Mouse (Mus musculus) left cerebral cortex, postnatal 36 days (tissue): ENCODE measurements around the gene Rbpjl. TPM values are rescaled to one million over a fixed set of nuclear protein-coding genes. Genes with fewer than 3 reads are reported as not detected.

ENCODE experiments used
- DNase-seq, 2 experiments: peaks; one replicate each; pipeline ENCODE4 v3.0.0; 2021 to 2022; ENCODE audit warnings: low spot score in 2 of 2, mixed read lengths in 1 of 2
- intact Hi-C: fragments of 180-260 bp; cut with DNase I; formaldehyde crosslinking; loops from one replicate; pipeline ENCODE4 v1.15.1; 2025
- microRNA-seq: library from miRNA; unstranded; fragments of <30 nt; microRNA quantifications from one replicate; pipeline ENCODE4 v1.2.0, GENCODE M21; 2022
- total RNA-seq, 2 experiments: library from RNA; stranded (reverse); gene quantifications; 2 replicates each; pipeline ENCODE4 v1.2.3; 2021

The Rbpjl gene
- total RNA-seq, 2 experiments from 2014 or later: 0.30 to 0.34 TPM

DNA sequence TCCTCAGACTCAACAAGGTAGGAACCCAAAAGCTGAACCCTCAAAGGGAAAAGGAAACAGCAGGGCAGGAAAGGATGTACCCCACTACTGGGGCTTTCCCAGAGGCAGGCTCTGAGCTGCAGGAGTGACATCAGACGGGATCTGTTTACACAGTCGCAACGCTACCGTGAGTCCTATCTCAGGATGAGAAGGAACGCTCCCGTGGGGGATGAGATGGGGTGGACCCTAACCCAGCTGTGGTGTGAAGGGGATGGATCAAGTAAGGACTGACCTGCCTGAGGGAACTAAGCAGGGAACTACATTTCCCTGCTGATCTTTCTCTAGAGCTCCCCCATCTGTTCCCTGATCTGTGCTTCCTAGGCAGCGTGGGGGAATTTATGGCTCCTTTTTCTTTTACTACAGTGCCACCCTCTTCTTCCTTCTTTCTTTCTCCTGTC lies 53.9 kb downstream of the Rbpjl start, which contains the start of gene Sys1:
Gene Sys1, plus strand, starts transcription at position 101 of the 437 bp plus-strand sequence.
- peak; percentile 30 to 34 for DNase-seq
- intact Hi-C loops: loop anchor here (1.0 kb wide), 1 partner anchor 40 kb away; no protein-coding TSS in a partner anchor

DNA sequence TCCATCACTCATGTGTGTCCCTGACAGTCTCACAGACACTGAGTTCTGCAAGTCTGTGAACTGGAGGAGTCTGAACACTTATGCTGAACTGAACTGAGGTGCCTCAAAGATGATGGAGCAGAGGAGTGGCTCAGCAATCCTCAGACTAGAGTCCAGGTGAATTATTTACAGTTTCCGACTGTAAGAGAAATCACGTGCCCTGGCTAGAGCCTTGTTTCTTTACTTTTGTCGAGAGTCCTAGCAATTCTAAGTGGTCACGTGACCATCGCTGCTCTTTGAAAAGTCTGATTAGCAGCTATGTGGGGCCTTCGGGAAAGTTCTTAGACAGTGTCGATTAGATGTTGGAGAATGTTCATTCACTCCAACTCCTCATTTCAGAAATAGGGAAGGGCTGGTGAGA lies 55.0 kb downstream of the Rbpjl start:
- intact Hi-C loops: no loop called here
- DNase-seq: no peak

DNA sequence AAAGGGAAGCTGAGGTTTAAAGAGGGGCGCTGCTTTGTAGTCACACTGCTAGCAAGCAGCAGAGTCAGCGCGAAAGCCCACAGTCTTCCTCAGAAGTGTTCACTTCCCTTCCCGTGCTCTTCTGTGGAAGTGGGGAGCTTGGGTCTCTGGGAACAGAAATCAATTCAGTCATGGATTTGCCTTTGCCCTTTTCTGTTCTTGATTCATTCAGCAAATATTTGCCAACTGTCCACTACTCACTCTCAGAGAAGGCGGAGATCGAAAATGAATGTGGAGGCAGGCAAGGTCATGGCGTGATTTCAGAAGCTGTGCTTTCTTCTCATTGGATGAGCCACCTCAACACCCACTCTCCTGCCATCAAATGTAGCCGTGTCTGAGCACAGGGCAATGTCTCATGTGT lies 55.6 kb downstream of the Rbpjl start:
- intact Hi-C loops: no loop called here
- DNase-seq: no peak

DNA sequence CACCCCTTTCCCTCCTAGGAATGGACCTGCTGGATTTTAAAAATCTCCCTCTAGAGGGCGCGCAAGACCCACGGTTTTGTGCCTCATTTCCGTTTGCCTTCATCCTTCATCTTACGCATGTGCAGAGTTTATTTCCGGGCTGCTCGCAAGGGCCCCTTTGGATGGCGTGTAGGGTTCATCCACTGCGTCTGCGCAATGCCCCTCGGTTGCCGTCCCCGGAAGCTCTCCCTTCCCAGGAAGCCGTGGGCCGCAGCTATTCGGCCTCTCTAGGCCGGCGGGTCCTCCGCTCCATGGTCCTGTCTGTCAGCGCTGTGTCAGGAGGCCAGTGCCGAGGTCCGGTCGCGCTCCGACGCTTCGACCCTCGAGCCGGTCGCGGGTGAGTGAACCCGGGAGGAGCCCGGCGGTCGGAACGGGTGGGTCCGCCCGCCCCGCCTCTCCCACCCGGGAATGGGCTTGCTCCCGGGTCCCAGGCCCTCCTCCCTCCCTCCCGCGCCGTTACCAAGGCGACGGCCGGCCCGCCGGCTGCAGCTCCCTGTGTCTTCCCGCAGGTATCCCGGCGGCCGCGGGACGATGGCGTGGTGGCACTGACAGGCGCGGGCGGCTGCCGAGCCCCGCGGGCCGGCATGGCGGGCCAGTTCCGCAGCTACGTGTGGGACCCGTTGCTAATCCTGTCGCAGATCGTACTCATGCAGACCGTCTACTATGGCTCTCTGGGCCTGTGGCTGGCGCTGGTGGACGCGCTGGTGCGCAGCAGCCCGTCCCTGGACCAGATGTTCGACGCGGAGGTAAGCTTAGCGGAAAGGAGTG lies 58.0 kb downstream of the Rbpjl start, which contains the start of gene Gm20458:
Gene Gm20458, plus strand, starts transcription at position 223 of the 807 bp plus-strand sequence.
- DNase-seq: peak; percentile 96 to 98
- intact Hi-C loops: loop anchor here (2.0 to 5.0 kb wide), 2 partner anchors 36 to 56 kb away; partner anchors contain the start of gene Pigt

Small RNAs within 50 kb of the gene (microRNA-seq; reads per million reads assigned to microRNA genes)
- not detected for gene Mir7678

Other genes with a start within 250 kb of the Rbpjl start
- 10 to 100 TPM; 15.7 to 20.3 TPM for gene Kcns1, start 232.0 kb upstream of the Rbpjl start, total RNA-seq
- not detected for gene Wfdc5, start 220.4 kb upstream of the Rbpjl start, total RNA-seq
- gene Wfdc12, start 212.5 kb upstream of the Rbpjl start, total RNA-seq: not detected
- gene Wfdc15a, start 203.0 kb upstream of the Rbpjl start, total RNA-seq: not detected
- gene Wfdc15b, start 181.5 kb upstream of the Rbpjl start, total RNA-seq: not detected
- gene Svs2, start 164.7 kb upstream of the Rbpjl start, total RNA-seq: not detected
- gene Svs3b, start 146.5 kb upstream of the Rbpjl start, total RNA-seq: not detected
- not detected for gene Svs4, start 124.7 kb upstream of the Rbpjl start, total RNA-seq
- gene Svs3a, start 113.9 kb upstream of the Rbpjl start, total RNA-seq: not detected
- not detected for gene Svs6, start 86.4 kb upstream of the Rbpjl start, total RNA-seq
- not detected for gene Svs5, start 70.4 kb upstream of the Rbpjl start, total RNA-seq
- gene Slpi, start 14.0 kb upstream of the Rbpjl start, total RNA-seq: 1 to 10 TPM; 1.0 to 1.5 TPM
- gene Matn4, start 2.0 kb downstream of the Rbpjl start, total RNA-seq: 10 to 100 TPM; 11.4 to 13.0 TPM
- 10 to 100 TPM; 98.5 TPM for gene Sdc4, start 40.7 kb downstream of the Rbpjl start, total RNA-seq
- 10 to 100 TPM; 34.7 to 40.4 TPM for gene Sys1, start 53.8 kb downstream of the Rbpjl start, total RNA-seq
- 10 to 100 TPM in 1 of 2 experiments, 1 to 10 TPM in 1; 8.1 to 14.9 TPM for gene Gm20458, start 57.8 kb downstream of the Rbpjl start, total RNA-seq
- gene Trp53tg5, start 70.6 kb downstream of the Rbpjl start, total RNA-seq: not detected
- gene Dbndd2, start 83.0 kb downstream of the Rbpjl start, total RNA-seq: 100 to 1,000 TPM; 112 to 126 TPM
- gene Pigt, start 94.4 kb downstream of the Rbpjl start, total RNA-seq: 10 to 100 TPM; 88.7 to 98.5 TPM
- not detected for gene Wfdc2, start 159.3 kb downstream of the Rbpjl start, total RNA-seq
- gene Spint3, start 170.3 kb downstream of the Rbpjl start, total RNA-seq: not detected
- gene Wfdc6a, start 182.3 kb downstream of the Rbpjl start, total RNA-seq: not detected
- gene Eppin, start 190.5 kb downstream of the Rbpjl start, total RNA-seq: not detected
- gene Wfdc6b, start 210.4 kb downstream of the Rbpjl start, total RNA-seq: not detected
- gene Wfdc8, start 210.5 kb downstream of the Rbpjl start, total RNA-seq: not detected
- not detected for gene Wfdc16, start 235.7 kb downstream of the Rbpjl start, total RNA-seq